Mouse (Mus musculus): ENCODE results near the gene Rcvrn.

Gene Rcvrn

DNA sequence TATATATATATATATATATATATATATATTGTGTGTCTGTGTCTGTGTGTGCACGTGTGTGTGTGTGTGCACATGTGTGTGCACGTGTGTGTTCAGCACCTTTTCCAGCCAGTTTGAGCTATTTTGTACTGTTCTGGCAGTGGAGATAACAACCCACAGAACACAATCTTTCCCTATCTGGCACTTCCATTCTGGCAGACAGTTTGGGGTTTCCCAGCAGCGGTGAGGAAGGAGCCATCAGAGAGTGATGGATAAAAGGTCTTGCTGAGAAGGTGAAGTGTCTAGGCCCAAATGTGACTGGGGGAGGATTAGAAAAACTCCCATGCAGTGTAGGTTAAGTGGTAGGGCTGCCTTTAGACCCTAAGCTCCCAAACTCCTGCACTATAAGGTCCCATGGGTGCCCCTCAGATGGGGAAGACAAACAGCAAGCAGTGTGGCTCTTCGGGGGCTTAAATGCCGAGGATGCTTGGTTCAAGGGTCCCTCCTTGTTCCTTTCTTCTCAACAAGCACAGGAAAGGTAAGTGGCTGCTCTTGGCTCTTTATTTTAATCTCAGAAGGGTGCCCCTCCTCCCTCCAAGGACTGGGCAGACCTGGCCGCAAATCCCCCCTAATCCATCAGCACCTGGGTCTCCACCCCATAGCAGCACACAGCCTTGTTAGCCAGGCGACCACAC lies at the start of gene Rcvrn:
Gene Rcvrn (plus strand): TSS at position 624 of the 674 bp plus-strand sequence.
- no peak for DNase-seq (ENCODE audit: low spot score in 2 of 2)

- peak in 1 of 2 experiments; percentile 75 for DNase-seq (ENCODE audit: low spot score in 2 of 2)
Measured at GRCm38 (mm10) chr11:67647745-67648144, 47.4 kb upstream of the Rcvrn start.

DNA sequence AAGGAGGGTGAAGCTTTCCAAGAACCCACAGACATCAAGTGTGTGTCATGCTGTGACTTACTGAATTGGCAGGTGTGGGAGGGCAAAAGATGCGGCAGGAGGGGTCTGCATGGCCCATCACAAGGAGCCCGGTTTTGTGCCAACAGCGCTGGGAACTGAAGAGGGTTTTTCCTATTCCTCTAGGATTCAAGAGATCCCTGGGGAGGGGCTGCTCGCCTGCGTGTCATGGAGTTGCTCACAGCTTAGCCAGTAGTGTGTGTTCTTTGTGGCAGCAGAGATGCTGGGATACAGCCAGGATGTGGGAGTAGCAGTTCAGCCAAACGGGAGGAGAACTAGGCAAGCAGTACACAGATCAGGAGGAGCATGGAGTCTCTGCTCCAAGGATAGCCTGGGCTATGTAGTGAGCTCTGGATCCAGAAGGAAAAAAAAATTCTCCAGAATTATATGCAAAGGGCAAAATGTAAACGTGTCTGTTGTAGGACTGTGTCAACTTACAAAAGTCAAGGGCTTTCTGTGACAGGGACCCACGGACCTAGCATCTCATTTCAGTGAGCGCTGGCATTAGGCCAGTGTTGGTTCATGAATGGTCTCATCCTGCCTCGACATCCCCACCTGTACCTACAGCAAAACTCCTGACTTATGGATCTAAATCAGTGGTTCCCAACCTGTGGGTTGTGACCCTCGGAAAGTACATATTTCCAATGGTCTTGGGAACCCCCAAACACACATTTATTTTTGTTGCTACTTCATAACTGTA lies 46.3 kb upstream of the Rcvrn start:
- DNase-seq (ENCODE audit: low spot score in 2 of 2): peak in 1 of 2 experiments; percentile 51

DNA sequence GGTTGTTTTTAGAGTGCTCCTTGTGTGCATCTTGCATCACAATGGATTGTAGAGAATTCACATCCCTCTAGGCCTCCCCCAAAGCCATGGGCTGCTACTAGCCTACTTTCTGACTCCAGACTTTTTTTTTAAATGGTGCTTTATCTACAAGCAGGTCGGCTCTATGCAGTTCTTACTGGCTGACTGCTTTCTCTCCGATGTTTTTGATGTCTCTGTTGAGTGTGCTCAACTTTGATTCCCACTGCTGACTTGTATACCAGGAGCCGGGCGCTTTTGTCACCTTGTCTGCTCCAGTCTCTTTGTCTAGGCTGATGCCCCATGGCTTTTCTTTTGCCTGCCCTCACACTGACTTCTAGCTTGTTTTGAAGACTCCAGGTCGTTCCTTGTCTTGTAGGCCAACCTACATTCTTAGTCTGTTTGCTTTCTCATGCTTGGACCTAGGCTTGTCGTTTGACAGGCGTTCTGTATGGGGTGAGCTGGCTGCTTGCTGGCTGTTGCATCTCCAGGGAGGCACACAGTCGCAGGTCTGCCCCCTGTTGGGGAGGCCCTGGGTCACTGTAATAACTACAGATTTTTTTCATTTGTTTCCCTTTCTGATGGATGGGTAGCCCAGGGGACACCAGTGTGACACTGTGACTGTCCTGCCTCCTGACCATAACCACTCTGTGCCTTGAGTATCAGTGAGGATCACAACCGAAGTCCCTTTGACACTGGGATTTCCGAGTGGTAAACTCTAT lies 45.0 kb upstream of the Rcvrn start:
- no peak for DNase-seq (ENCODE audit: low spot score in 2 of 2)

- no peak for DNase-seq (ENCODE audit: low spot score in 2 of 2)
Measured at GRCm38 (mm10) chr11:67651731-67652130, 43.4 kb upstream of the Rcvrn start.

DNA sequence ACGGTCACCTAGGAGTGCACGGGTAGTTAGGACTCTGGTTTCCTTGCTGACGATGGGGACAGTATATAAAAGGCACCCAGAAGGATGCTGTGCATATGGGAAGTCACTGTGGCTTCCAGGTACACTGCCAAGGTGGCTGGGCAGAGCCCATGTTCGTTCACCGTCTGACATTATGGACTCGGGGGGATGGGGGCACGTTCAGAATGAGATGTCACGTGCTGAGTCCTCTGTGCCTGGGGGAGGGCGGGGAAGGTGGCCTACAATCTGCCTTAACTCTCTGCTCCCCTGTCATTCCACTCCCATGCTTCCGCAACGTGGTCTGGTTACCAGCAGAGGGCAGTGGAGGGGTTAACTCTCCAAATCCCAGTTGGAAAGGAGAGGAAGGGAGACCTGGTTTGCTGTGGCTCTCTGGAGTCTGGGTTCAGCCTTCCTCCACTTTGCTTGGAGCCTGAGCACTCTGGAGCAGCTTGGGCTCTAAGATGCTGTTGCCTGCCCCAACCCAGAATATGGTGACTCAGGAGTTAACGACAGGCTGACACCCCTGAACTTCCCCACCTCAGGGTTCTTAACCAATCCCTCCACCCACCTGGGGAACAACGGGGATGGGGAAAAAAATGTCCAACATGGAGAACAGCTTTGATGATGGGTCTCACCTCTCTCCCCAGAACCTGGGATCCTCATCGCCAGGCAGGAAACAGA lies 42.8 kb upstream of the Rcvrn start:
- no peak for DNase-seq (ENCODE audit: low spot score in 2 of 2)

GRCm38 (mm10) chr11:67652893-67653255 lies 42.3 kb upstream of the Rcvrn start:
- DNase-seq (ENCODE audit: low spot score in 2 of 2): no peak

DNA sequence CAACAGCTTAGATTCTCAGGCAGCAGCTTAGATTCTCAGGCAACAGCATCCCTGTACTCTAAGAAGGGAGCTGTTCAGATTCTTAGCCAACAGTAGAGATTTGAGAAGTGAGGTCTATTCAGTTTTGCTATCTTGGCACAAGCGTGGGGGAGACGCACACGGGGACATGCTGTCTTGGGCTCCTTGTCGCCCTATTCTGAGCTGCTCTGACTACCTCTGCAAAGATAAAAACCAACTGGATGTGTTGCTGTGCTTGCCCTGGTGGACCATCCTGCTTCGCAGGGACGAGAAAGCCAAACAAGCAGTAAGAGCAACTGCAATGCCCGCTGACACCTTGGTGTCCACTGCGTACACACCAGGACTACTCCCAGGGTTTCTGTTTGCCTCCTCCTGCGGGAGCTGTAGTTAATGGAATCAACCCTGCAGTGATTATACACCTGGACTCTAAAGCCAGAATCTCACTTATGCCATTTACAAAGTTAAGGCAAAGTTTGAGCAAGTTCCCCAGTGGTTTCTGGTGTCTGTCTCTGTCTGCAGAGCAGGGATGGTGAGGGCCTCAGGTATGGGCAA lies 41.5 kb upstream of the Rcvrn start:
- DNase-seq (ENCODE audit: low spot score in 2 of 2): no peak

DNA sequence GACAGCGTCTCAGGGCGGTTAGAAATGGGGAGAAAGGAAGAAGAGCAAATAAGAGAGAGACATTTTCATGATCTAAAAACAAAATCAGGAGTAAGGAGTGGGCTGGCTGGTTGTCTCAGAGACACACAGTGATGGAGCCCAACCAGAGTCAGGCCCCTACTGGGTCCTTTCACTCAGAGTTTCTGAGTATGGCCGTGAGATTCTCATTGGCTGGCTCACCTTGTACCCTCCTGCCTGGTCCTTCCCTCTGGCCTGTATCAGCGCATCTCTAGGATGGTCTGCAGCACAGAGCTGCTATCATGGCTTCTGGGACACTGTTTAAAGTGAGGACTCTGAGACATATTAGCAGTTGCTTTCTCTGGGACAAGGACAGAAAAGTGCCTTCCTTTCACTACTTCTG lies 40.6 kb upstream of the Rcvrn start:
- no peak for DNase-seq (ENCODE audit: low spot score in 2 of 2)

DNA sequence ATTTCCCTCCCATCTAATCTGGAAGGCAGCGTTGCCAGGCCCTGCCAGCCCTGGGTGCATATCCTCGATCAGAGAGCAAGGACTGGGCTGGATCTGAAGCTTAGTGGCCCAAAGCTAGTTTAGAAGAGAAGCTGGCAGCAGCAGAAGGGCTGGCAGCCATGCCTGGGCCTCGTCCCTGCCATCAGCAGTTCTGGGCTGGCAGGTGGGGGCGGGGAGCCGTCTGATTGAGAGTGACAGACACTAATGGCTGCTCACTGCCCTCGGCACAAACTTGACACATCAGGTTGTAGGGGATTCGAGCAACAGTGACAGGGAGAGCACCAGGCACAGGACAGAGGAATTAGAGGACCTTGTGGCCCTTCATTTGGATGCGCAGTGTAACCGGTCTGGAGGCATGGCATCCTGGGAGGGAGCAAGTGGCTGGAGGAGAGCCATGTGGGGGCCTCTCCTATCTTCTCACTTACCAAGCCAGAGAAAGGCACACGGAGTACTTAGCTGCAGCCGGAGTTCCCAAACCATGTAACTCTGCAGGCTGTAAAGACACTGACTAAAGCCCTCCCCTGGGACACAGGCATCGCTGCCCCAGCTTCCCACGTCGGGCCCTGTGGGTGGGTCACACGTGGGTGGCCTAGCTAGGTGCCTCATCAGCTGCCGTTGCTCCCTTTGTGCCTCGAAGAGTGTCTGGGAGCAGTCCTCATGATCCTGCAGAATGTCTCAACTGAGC lies 39.7 kb upstream of the Rcvrn start:
- DNase-seq (ENCODE audit: low spot score in 2 of 2): no peak

DNA sequence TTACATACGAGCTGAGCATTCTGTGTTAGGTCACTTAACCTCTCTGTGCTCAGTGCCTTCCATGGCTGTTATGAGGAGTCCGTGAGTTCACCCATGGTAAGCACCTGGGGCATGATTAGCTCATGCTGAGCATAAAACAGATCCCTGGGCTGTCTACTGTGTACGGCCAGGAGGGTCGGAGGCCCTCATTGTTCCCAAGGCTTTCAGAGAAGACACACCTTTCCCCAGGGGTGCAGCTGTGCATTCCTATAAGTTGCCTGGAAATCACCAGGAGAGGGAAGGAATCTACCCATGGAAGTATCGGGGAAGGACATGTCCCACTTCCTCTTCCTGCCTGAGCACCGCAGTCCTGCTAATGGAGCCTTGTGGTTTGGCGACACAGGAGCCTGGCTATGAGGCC lies 38.8 kb upstream of the Rcvrn start:
- DNase-seq (ENCODE audit: low spot score in 2 of 2): no peak

- no peak for DNase-seq (ENCODE audit: low spot score in 2 of 2)
Measured at GRCm38 (mm10) chr11:67656811-67657210, 38.3 kb upstream of the Rcvrn start.

DNA sequence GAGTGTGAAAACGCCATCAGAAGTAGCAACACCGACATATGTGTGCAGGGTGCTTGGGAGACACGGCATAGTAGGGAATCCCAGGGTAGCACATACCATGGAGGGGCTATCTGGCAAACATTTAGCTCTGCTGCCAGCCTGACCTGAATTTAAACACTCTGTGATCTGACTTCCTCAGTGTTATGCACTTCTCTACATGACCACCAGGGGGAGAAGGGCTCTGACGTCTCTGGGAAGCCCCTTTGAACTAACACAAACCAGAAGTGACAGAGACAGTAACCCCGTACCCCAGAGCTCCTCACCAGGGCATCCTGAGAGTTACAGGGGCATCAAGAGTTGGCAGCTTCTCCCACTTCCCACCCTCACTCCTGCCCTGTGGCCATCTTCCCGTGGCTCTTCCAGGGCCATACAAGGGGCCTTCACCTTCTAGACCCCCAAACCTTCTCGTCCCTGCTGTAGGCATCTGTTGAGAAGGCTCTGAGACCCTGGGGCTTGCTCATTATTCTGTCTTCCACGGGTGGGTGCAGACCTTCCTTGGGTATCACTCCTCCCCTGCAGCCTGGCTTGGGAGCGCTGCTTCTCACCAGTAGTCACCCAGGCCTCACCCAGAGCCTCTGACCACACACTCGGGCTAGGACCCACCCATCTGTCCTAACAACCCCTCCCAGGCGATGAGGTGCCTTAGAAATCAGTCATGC lies 37.3 kb upstream of the Rcvrn start:
- DNase-seq (ENCODE audit: low spot score in 2 of 2): no peak

DNA sequence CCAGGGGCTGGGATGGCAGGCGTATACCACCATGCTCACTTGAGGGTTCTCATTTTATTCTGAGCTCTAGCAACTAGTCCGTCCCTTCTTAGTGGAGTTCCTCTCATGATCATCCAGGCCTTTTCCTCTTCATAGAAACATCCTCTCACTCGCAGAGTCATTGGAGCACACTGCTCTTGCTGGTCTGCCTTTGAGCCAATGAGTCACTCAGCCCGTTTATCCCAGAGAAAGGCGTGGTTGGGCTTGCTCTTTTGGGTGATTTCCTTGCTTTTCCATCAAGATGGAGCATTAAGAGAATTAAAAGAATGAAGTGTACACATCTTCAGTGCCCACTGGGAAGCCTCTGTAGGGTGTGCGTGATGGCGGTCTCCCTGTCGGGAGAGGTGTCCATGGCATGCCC lies 33.7 kb upstream of the Rcvrn start:
- DNase-seq (ENCODE audit: low spot score in 2 of 2): no peak

DNA sequence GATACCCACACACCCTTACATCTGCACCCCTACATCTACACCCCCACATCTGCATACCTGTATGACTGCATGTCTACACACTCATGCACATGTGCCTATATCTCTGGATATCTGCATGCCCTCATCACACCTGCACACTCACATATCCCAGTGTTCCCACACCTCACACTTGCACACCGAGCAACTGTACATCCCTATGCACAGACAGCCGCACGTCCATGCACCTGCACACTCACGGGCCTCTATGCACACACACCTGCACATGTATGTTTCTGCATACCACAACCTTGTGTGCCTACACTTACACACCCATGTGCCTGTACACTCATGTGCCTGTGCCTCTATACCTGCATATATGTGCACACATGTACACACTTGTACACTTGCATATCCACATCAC lies 31.7 kb upstream of the Rcvrn start:
- DNase-seq (ENCODE audit: low spot score in 2 of 2): no peak

- no peak for DNase-seq (ENCODE audit: low spot score in 2 of 2)
Measured at GRCm38 (mm10) chr11:67664261-67664660, 30.9 kb upstream of the Rcvrn start.

- DNase-seq (ENCODE audit: low spot score in 2 of 2): no peak
Measured at GRCm38 (mm10) chr11:67664918-67665317, 30.2 kb upstream of the Rcvrn start.

- no peak for DNase-seq (ENCODE audit: low spot score in 2 of 2)
Measured at GRCm38 (mm10) chr11:67666129-67666528, 29.0 kb upstream of the Rcvrn start.

GRCm38 (mm10) chr11:67667531-67668332 lies 27.4 kb upstream of the Rcvrn start:
- peak; percentile 72 to 79 for DNase-seq (ENCODE audit: low spot score in 2 of 2)
